Mouse (Mus musculus) embryonic facial prominence, embryonic 15.5 days (tissue): ENCODE data around the gene Ywhaq. TPM values are rescaled to one million over a fixed set of nuclear protein-coding genes. Genes with fewer than 3 reads are reported as not detected.
A peak's percentile ranks its signal among the peaks of the same experiment; 100 is the strongest.

Experiments used
- ATAC-seq: fragments of 200-750 bp; cut with Nextera tagmentation; 2 replicates; pipeline ENCODE4 v1.8.0; 2017; ENCODE audit warnings: low read depth, moderate TSS enrichment; ENCODE audit not compliant: insufficient number of reproducible peaks, low FRiP score, low TSS enrichment
- H3K27ac ChIP-seq: fragments of 300-500 bp; sonication (generic); replicated peaks from 2 replicates; pipeline ENCODE4 v1.5.1; 2015; ENCODE audit warnings: mild to moderate bottlenecking, inconsistent platforms
- H3K27me3 ChIP-seq: fragments of 300-500 bp; sonication (generic); 2 replicates; pipeline ENCODE4 v1.6.1; 2015; ENCODE audit warnings: inconsistent platforms
- H3K36me3 ChIP-seq: fragments of 300-500 bp; sonication (generic); 2 replicates; pipeline ENCODE4 v1.6.1; 2015; ENCODE audit warnings: mild to moderate bottlenecking, inconsistent platforms
- H3K4me1 ChIP-seq: fragments of 300-500 bp; sonication (generic); 2 replicates; pipeline ENCODE4 v1.6.1; 2015; ENCODE audit warnings: inconsistent platforms
- H3K4me2 ChIP-seq: fragments of 300-500 bp; sonication (generic); replicated peaks from 2 replicates; pipeline ENCODE4 v1.6.1; 2015; ENCODE audit warnings: mild to moderate bottlenecking, inconsistent platforms
- H3K4me3 ChIP-seq: fragments of 300-500 bp; sonication (generic); replicated peaks from 2 replicates; pipeline ENCODE4 v1.5.1; 2015; ENCODE audit warnings: mild to moderate bottlenecking, inconsistent platforms
- H3K9ac ChIP-seq: fragments of 300-500 bp; sonication (generic); 2 replicates; pipeline ENCODE4 v1.6.1; 2015; ENCODE audit warnings: inconsistent platforms
- H3K9me3 ChIP-seq: fragments of 300-500 bp; sonication (generic); replicated peaks from 2 replicates; pipeline ENCODE4 v1.6.1; 2016; ENCODE audit warnings: inconsistent platforms
- WGBS: fragments of 180-500 bp; shearing (Covaris S2); methylation state at CpG from one replicate; pipeline ENCODE4 v1.1.7; 2015; 5-methylcytosine and 5-hydroxymethylcytosine counted together
- polyA plus RNA-seq: library from polyadenylated mRNA; unstranded; fragments of >200 nt; fragmentation: Nextera tagmentation; extraction: Ambion mirVana; gene quantifications from 2 replicates; pipeline ENCODE4 v1.2.1, GENCODE M21; 2015

Ywhaq gene
- polyA plus RNA-seq, 1 experiment from 2014 or later = 542 TPM

GRCm38 (mm10) chr12:21438294-21438693 lies 20.9 kb upstream of the Ywhaq start:
- Histone ChIP-seq H3K9me3 (no peaks in the 10 kb centered on the region), H3K27me3 (no peaks in the 10 kb centered on the region), H3K4me2 (no peak overlapping the region), H3K4me1 (no peaks in the 10 kb centered on the region), H3K27ac (no peak overlapping the region), H3K36me3 (no peaks in the 10 kb centered on the region), H3K4me3 (no peak overlapping the region), H3K9ac (no peak overlapping the region)
- WGBS = 83% methylated on average over 3 of the region's 3 CpGs
- ATAC-seq = no peak

- H3K4me2 ChIP-seq = no peak overlapping the region
- H3K9ac ChIP-seq = no peak overlapping the region
- H3K9me3 ChIP-seq = no peaks in the 10 kb centered on the region
- H3K36me3 ChIP-seq = no peaks in the 10 kb centered on the region
- no peaks in the 10 kb centered on the region for H3K27me3 ChIP-seq
- ATAC-seq = no peak
- WGBS = 61% methylated on average over 8 of the region's 8 CpGs
- no peaks in the 10 kb centered on the region; the same call in 1 of the 2 replicates for H3K4me1 ChIP-seq
- no peak overlapping the region for H3K27ac ChIP-seq
- no peak overlapping the region for H3K4me3 ChIP-seq
These were observed 14.5 kb upstream of the Ywhaq start for GRCm38 (mm10) chr12:21431950-21432349.

GRCm38 (mm10) chr12:21431039-21431438 lies 13.6 kb upstream of the Ywhaq start:
- 48% methylated on average over 2 of the region's 2 CpGs for WGBS
- Histone ChIP-seq H3K27ac (no peak overlapping the region), H3K9ac (no peak overlapping the region), H3K27me3 (no peaks in the 10 kb centered on the region), H3K4me2 (no peak overlapping the region), H3K4me3 (no peak overlapping the region), H3K36me3 (no peaks in the 10 kb centered on the region), H3K4me1 (peaks cover 9% of the 10 kb centered on the region), H3K9me3 (no peaks in the 10 kb centered on the region)
- ATAC-seq = no peak

DNA sequence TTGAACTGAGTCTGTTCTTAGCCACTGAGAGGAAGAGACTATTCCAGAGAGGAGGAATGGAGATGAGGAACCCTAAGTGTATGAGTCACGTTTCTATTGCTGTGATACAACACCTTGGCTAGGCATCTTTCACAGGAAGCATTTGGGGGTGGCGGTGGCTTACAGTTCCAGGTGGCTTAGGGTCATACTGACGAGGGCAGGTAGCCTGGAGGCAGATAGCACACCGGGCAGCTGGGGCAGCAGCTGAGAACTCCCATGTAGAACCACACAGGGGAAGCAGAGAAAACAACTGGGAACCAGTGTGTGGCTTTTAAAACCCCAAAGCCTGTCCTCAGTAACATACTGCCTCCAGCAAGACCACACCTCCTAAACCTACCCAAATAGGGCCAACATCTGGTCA lies 12.7 kb upstream of the Ywhaq start:
- H3K4me1 ChIP-seq = peaks cover 15% of the 10 kb centered on the region
- H3K27ac ChIP-seq = no peak overlapping the region
- 55% methylated on average over 4 of the region's 4 CpGs for WGBS
- H3K4me2 ChIP-seq = no peak overlapping the region
- no peak overlapping the region for H3K9ac ChIP-seq
- H3K36me3 ChIP-seq = no peaks in the 10 kb centered on the region
- H3K4me3 ChIP-seq = no peak overlapping the region
- no peak for ATAC-seq
- no peaks in the 10 kb centered on the region for H3K27me3 ChIP-seq
- H3K9me3 ChIP-seq = no peaks in the 10 kb centered on the region

GRCm38 (mm10) chr12:21429021-21429420 lies 11.6 kb upstream of the Ywhaq start:
- no peak for ATAC-seq
- no peak overlapping the region for H3K9ac ChIP-seq
- no peak overlapping the region for H3K4me3 ChIP-seq
- peaks cover 15% of the 10 kb centered on the region for H3K4me1 ChIP-seq
- no peaks in the 10 kb centered on the region for H3K36me3 ChIP-seq
- H3K27ac ChIP-seq = no peak overlapping the region
- 84% methylated on average over 1 of the region's 1 CpGs for WGBS
- no peak overlapping the region for H3K4me2 ChIP-seq
- no peaks in the 10 kb centered on the region for H3K27me3 ChIP-seq
- no peaks in the 10 kb centered on the region for H3K9me3 ChIP-seq

- H3K9me3 ChIP-seq = no peaks in the 10 kb centered on the region
- H3K9ac ChIP-seq = no peak overlapping the region
- WGBS = 6% methylated on average over 16 of the region's 16 CpGs
- no peaks in the 10 kb centered on the region for H3K27me3 ChIP-seq
- H3K36me3 ChIP-seq = no peaks in the 10 kb centered on the region
- peak overlapping the region; percentile 51 for H3K4me2 ChIP-seq
- no peak; the same call in 1 of the 2 replicates for ATAC-seq
- peak overlapping the region; percentile 32 for H3K4me3 ChIP-seq
- H3K27ac ChIP-seq = peak overlapping the region; percentile 77
- peaks cover 15% of the 10 kb centered on the region for H3K4me1 ChIP-seq
These were observed 8.9 kb upstream of the Ywhaq start for GRCm38 (mm10) chr12:21426065-21426940.

GRCm38 (mm10) chr12:21424683-21425082 lies 7.2 kb upstream of the Ywhaq start:
- Histone ChIP-seq H3K4me1 (peaks cover 15% of the 10 kb centered on the region), H3K27me3 (no peaks in the 10 kb centered on the region), H3K27ac (no peak overlapping the region), H3K36me3 (no peaks in the 10 kb centered on the region), H3K9ac (no peak overlapping the region), H3K9me3 (no peaks in the 10 kb centered on the region), H3K4me3 (no peak overlapping the region), H3K4me2 (no peak overlapping the region)
- 17% methylated on average over 7 of the region's 7 CpGs for WGBS
- ATAC-seq = no peak

GRCm38 (mm10) chr12:21418621-21419131 lies 1.2 kb upstream of the Ywhaq start:
- Histone ChIP-seq H3K36me3 (peaks cover 14% of the 10 kb centered on the region; the same call in 1 of the 2 replicates), H3K27ac (peak overlapping the region; percentile 77), H3K4me2 (peak overlapping the region; percentile 53), H3K9ac (no peak overlapping the region), H3K9me3 (no peaks in the 10 kb centered on the region), H3K4me1 (peaks cover 20% of the 10 kb centered on the region), H3K27me3 (no peaks in the 10 kb centered on the region), H3K4me3 (peak overlapping the region; percentile 93)
- 33% methylated on average over 11 of the region's 11 CpGs for WGBS
- no peak for ATAC-seq

DNA sequence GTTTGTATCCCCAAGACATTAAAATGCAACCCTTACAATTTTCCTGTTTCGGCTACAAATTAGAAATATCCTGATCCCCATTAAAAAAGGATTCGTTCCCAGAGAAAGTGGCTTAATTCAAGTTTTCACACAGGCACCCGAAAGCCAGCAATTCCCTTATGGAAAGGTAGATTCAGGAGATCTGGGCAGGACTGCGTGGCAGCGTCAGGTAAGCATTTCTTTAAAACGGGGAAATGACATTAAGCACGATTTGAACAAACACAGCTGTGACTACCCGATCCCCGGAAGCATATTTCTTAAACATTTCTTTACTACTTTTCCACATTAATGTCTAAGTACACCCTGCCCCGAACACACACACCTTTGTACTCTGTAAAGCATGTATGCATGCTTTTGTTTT lies 646 bp upstream of the Ywhaq start:
- no peak for ATAC-seq
- 3% methylated on average over 10 of the region's 10 CpGs for WGBS

GRCm38 (mm10) chr12:21416506-21416905 lies 931 bp downstream of the Ywhaq start:
- H3K9ac ChIP-seq = peak overlapping the region; percentile 58
- H3K27ac ChIP-seq = 0 out of 2 replicates have a peak overlapping the region, but pooled peaks have one; percentile 28
- peak overlapping the region; percentile 93 for H3K4me3 ChIP-seq
- peaks cover 6% of the 10 kb centered on the region; the same call in 1 of the 2 replicates for H3K9me3 ChIP-seq
- peaks cover 34% of the 10 kb centered on the region for H3K36me3 ChIP-seq
- no peak for ATAC-seq
- peak overlapping the region; percentile 64 for H3K4me2 ChIP-seq
- H3K27me3 ChIP-seq = no peaks in the 10 kb centered on the region
- WGBS = under 1% methylated on average over 14 of the region's 15 CpGs
- H3K4me1 ChIP-seq = peaks cover 20% of the 10 kb centered on the region

More for the DNA sequence above, 646 bp upstream of the Ywhaq start:
- H3K4me1 ChIP-seq = peaks cover 20% of the 10 kb centered on the region
- H3K4me2 ChIP-seq = peak overlapping the region; percentile 53
- H3K27me3 ChIP-seq = no peaks in the 10 kb centered on the region
- peak overlapping the region; percentile 52 for H3K9ac ChIP-seq
- no peaks in the 10 kb centered on the region for H3K9me3 ChIP-seq
- H3K27ac ChIP-seq = peak overlapping the region; percentile 77
- peak overlapping the region; percentile 93 for H3K4me3 ChIP-seq
- H3K36me3 ChIP-seq = peaks cover 19% of the 10 kb centered on the region

DNA sequence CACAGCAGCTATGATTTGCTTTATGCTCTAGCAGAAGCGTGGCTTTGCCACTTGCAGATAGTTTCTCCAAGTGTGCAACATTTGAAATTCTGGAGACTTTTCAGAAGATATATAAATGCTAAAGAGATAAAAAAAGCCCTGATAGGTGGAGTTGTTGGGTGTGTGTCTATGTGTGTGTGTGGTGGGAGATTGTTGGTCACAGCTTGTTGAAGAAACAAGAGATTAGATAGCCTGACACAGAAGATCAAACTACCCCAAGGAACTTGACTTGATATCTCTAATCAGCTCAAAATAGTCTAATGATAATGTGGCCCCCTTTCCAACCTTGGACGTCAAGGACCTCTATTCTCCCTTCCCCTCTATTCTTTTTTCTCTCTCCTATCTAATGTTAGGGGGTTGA lies 6.8 kb downstream of the Ywhaq start:
- Histone ChIP-seq H3K36me3 (peaks cover 74% of the 10 kb centered on the region), H3K4me3 (no peak overlapping the region), H3K9me3 (peaks cover 6% of the 10 kb centered on the region; the same call in 1 of the 2 replicates), H3K27me3 (no peaks in the 10 kb centered on the region), H3K27ac (no peak overlapping the region), H3K9ac (no peak overlapping the region), H3K4me2 (no peak overlapping the region), H3K4me1 (peaks cover 6% of the 10 kb centered on the region)
- no peak for ATAC-seq
- 91% methylated on average over 2 of the region's 2 CpGs for WGBS
